Mouse (Mus musculus) C2C12 (cell line): ENCODE results near the gene Elf5.
A peak's percentile ranks its signal among the peaks of the same experiment; 100 is the strongest.

Source experiments
- CEBPB ChIP-seq: IDR thresholded peaks from one replicate; pipeline ENCODE4 v1.6.1; 2011; ENCODE audit warnings: low read depth, mild to moderate bottlenecking, control low read depth, moderate library complexity
- CTCF ChIP-seq: IDR thresholded peaks from one replicate; pipeline ENCODE4 v1.5.1; 2011; ENCODE audit not compliant: control insufficient read depth, insufficient read depth, insufficient read length
- MAX ChIP-seq: IDR thresholded peaks from one replicate; pipeline ENCODE4 v1.6.1; 2011; ENCODE audit warnings: mild to moderate bottlenecking, control low read depth
- MYOD1 ChIP-seq: IDR thresholded peaks from one replicate; pipeline ENCODE4 v1.6.1; 2011; ENCODE audit warnings: low read depth; ENCODE audit not compliant: control insufficient read depth, insufficient read length
- MYOG ChIP-seq: IDR thresholded peaks from one replicate; pipeline ENCODE4 v1.6.1; 2011; ENCODE audit not compliant: control insufficient read depth, insufficient read length; ENCODE audit errors: extremely low read depth
- USF1 ChIP-seq: IDR thresholded peaks from one replicate; pipeline ENCODE4 v1.6.1; 2011; ENCODE audit warnings: low read depth, mild to moderate bottlenecking, control low read depth, moderate library complexity

- TF ChIP-seq CTCF = peak; percentile 39
- TF ChIP-seq CEBPB = no peak
- TF ChIP-seq MYOG = no peak
- TF ChIP-seq MYOD1 = no peak
- no peak for TF ChIP-seq MAX
- TF ChIP-seq USF1 = no peak
Observed at GRCm38 (mm10) chr2:103445776-103446175, 34.3 kb downstream of the Elf5 start.
